Mouse (Mus musculus): ENCODE data around the gene Pgap2. TPM values are rescaled to one million over a fixed set of nuclear protein-coding genes. Genes with fewer than 3 reads are reported as not detected.
A peak's percentile ranks its signal among the peaks of the same experiment; 100 is the strongest.

Gene Pgap2
- 71.9 and 80.7 TPM in 2 replicates for total RNA-seq (2015)
- 30.6 and 32.9 TPM in 2 replicates for total RNA-seq (2017)

- ATAC-seq (replicated peaks; ENCODE audit: poor library complexity): peak; percentile 88
Observed at GRCm38 (mm10) chr7:102209756-102210721, at the start of gene Pgap2, which contains the start of gene Nup98. TSS of gene Pgap2 (plus strand) at chr7:102210208. TSS of gene Nup98 (minus strand) at chr7:102210176.

- peak; percentile 76 for ATAC-seq (replicated peaks; ENCODE audit: poor library complexity)
Observed at GRCm38 (mm10) chr7:102170300-102170699, 39.7 kb upstream of the Pgap2 start.

- no peak for ATAC-seq (replicated peaks; ENCODE audit: poor library complexity)
Observed at GRCm38 (mm10) chr7:102183849-102184248, 26.2 kb upstream of the Pgap2 start.

- no peak; the same call in 1 of the 2 replicates for ATAC-seq (replicated peaks; ENCODE audit: poor library complexity)
Observed at GRCm38 (mm10) chr7:102192356-102192755, 17.7 kb upstream of the Pgap2 start.

GRCm38 (mm10) chr7:102200576-102200975 is 9.4 kb upstream of the Pgap2 start:
- no peak for ATAC-seq (replicated peaks; ENCODE audit: poor library complexity)

- no peak for ATAC-seq (replicated peaks; ENCODE audit: poor library complexity)
Observed at GRCm38 (mm10) chr7:102200996-102201785, 8.8 kb upstream of the Pgap2 start.

- peak; percentile 26; the same call in 1 of the 2 replicates for ATAC-seq (replicated peaks; ENCODE audit: poor library complexity)
Observed at GRCm38 (mm10) chr7:102204296-102204857, 5.6 kb upstream of the Pgap2 start.

- peak; percentile 29 for ATAC-seq (replicated peaks; ENCODE audit: poor library complexity)
Observed at GRCm38 (mm10) chr7:102205646-102206045, 4.4 kb upstream of the Pgap2 start.

- no peak for ATAC-seq (replicated peaks; ENCODE audit: poor library complexity)
Observed at GRCm38 (mm10) chr7:102208806-102209363, 1.1 kb upstream of the Pgap2 start.

GRCm38 (mm10) chr7:102211071-102211470 is 1.1 kb downstream of the Pgap2 start:
- no peak for ATAC-seq (replicated peaks; ENCODE audit: poor library complexity)

GRCm38 (mm10) chr7:102221899-102222298 is 11.9 kb downstream of the Pgap2 start:
- ATAC-seq (replicated peaks; ENCODE audit: poor library complexity): no peak

- peak; percentile 86 for ATAC-seq (replicated peaks; ENCODE audit: poor library complexity)
Observed at GRCm38 (mm10) chr7:102222336-102222735, 12.3 kb downstream of the Pgap2 start.

GRCm38 (mm10) chr7:102222830-102223556 is 13.0 kb downstream of the Pgap2 start:
- peak; percentile 87 for ATAC-seq (replicated peaks; ENCODE audit: poor library complexity)

GRCm38 (mm10) chr7:102223883-102224738 is 14.1 kb downstream of the Pgap2 start:
- ATAC-seq (replicated peaks; ENCODE audit: poor library complexity): no peak

GRCm38 (mm10) chr7:102226051-102226450 is 16.0 kb downstream of the Pgap2 start:
- ATAC-seq (replicated peaks; ENCODE audit: poor library complexity): no peak

GRCm38 (mm10) chr7:102228049-102228670 is 18.2 kb downstream of the Pgap2 start:
- ATAC-seq (replicated peaks; ENCODE audit: poor library complexity): no peak

GRCm38 (mm10) chr7:102229814-102230213 is 19.8 kb downstream of the Pgap2 start:
- no peak for ATAC-seq (replicated peaks; ENCODE audit: poor library complexity)

GRCm38 (mm10) chr7:102233059-102233458 is 23.1 kb downstream of the Pgap2 start:
- peak; percentile 53 for ATAC-seq (replicated peaks; ENCODE audit: poor library complexity)

All from megakaryocyte progenitor cell, adult 5-6 weeks (primary cell).